Mouse (Mus musculus): ENCODE data around the gene Ttc1. TPM values are rescaled to one million over a fixed set of nuclear protein-coding genes. Genes with fewer than 3 reads are reported as not detected.

The Ttc1 gene
- total RNA-seq (2021), result 53.7 and 55.1 TPM in 2 replicates
- long read RNA-seq, transcript Ttc1-201 (8 exons, 1,438 nt), result major isoform, 69 of 75 reads
- long read RNA-seq, transcript Ttc1-203 (2 exons, 501 nt), result minor isoform, 5 of 75 reads
- long read RNA-seq, partial matches to known transcripts, result 0 of 75 reads
- long read RNA-seq, other reads (novel, unspliced or antisense), result 1 of 75 reads

DNA sequence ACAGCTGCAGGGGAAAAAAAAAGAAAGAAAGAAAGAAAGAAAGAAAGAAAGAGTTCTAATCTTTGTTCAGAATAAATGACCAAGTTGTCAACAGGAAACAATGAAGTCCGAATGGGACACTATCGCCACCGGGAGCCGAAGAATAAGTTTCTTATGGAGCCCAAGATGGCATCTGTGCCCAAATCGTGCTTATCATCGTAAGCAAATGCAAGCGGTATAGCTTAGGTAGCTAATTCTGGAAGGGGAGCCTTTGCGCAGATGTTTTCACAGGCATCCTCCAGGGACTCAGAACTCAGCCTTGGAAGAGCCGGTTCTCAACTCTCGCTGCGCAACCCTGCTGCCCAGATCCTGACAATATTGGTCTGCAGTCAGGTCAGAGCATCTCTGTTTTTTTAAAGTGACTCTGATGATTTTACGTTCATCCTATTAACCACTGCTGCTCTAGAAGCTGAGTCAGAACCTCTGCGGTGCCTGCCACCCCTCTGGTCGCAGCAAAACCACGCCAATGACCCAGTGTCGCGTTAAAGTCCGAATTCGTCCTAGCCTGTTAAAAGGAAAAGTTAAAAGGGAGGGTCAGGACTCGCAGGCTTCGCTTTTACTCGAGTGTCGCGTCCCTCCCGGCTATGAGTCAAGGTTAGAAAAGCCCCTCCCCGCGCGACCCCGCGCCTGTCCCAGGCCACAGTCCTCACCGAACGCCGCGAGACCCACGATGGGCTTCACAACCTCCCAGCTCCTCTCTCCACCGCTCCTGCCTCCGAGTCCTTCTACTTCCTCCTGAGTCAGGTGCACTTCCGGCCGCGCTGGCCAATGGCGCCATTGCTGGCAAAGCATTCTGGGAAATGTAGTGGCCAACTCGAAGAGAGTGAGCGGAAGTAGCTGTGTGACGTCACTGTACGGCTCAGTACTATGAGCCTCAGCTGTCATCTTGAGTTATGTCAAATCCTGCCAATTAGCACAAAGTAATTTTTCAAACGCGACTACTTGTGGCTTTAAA is at the start of gene Ttc1:
Gene Ttc1, minus strand, starts transcription at position 776 of the 994 bp plus-strand sequence.
- DNase-seq, result peak; percentile 95

- no peak for DNase-seq
Observed at GRCm38 (mm10) chr11:43795992-43796391, 48.2 kb upstream of the Ttc1 start.

- no peak for DNase-seq
Observed at GRCm38 (mm10) chr11:43790446-43790845, 42.6 kb upstream of the Ttc1 start.

DNA sequence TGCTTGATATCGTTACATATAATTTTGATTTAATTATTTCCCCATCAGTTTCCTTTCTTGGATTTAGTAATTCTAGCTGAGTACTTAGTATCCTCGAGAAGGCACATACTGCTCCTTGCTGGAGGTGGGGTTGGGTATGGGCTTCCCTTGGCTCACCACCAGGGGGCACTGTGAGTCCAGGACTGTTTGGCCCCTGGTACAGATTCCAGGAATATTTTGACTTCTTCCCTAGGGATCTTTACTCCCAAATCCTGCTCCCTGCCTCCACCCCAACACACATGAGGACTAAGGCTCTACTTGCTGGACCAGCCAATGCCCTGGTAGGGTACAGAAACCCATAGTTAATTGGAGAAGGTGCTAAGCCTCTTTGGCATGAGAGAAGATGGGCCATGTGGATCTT is 36.0 kb upstream of the Ttc1 start:
- DNase-seq, result peak; percentile 83

DNA sequence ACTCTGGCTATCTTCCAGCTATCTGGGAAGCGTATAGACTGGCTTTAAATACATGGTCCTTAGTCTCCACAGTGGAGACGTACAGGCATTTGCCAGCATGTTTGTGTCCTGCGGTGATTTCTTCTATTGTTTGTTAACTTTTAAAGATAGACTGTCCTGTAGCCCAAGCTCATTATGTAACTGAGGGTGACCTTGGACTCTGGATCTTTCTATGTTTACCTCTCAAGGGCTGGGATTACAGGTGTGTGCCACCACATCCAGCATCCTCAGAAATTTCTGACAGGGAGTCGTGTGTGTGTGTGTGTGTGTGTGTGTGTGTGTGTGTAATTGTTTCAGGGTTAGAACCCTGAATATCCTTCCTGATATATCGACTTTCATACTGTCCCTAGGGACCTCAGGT is 35.3 kb upstream of the Ttc1 start:
- DNase-seq, result no peak

DNA sequence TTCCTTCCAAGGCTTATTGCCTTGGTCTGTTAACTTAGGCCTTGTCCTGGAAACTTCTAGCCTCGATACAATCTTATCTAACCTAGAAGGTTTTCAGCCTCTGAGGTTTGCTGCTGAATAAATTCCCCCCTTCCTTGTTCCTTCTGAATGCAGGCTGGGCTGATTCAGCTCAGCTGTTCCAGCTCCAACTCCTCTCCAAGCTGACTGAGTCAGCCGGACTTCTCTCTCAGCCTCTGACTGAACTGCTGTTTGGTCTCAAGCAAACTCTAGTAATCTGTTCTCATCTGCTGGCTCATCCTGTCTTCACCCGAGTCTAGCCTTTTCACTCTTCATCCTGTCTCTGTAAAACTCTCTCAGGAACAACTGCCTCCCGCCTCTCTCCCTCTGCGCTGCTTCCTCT is 31.7 kb upstream of the Ttc1 start:
- no peak for DNase-seq

DNA sequence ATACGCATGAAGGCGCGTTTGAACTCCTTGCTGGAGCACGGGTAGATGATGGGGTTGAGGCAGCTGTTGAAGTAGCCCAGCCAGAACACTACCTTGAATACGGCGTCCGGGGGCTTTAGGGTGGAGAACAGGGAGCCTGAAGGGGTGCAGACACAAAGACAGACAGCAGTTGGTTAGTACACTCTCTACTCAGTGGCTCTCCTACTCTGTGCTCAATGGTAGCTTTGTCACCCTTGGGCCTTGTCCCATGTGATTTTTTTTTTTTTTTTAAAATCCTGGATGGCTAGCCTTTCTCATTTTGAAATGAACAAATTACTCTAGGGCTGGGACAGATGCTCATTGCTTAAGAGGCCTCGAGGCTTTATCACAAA is 28.5 kb upstream of the Ttc1 start:
- DNase-seq, result no peak

DNA sequence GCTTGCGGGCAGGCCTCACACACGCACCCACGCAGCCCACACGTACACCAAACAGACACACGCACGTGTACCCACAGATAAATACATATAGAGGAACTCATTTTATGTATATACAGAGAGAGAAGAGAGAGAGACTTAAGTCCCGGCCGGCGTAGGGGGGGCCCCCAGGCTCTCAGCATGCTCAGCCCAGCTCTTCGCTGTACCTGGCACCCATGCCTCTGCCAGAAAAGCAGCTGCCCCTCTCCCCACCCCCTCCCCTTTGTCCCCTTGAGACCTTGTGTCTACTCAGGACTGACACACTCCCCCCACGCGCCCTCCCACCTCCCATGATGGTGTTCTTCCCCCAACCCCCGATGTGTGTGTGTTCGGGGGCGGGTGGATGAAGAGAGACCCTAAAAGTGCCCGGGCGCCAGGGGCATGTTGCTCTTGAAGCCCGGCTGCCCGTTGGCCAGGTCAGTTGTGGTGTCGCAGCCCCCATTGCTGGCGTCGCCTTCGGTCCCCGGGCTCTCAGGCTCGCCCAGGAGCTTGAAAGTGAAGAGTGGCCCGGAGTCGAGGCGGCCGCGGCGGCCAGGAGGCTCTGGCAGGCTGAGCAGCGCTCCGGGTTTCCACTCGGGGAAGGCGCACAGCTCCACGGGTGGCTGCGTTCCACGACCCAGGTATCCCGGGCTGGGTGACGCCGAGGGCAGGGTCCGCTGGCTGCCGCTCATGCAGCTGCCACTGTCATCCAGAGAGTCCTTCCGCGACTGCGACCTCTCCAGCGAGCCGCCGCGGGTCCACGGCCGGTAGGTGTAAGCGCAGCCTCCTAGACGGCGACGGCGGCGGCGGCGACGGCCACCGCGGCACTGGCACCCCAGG is 27.9 kb upstream of the Ttc1 start:
- DNase-seq, result peak; percentile 31

GRCm38 (mm10) chr11:43773725-43774124 is 25.9 kb upstream of the Ttc1 start:
- no peak for DNase-seq

DNA sequence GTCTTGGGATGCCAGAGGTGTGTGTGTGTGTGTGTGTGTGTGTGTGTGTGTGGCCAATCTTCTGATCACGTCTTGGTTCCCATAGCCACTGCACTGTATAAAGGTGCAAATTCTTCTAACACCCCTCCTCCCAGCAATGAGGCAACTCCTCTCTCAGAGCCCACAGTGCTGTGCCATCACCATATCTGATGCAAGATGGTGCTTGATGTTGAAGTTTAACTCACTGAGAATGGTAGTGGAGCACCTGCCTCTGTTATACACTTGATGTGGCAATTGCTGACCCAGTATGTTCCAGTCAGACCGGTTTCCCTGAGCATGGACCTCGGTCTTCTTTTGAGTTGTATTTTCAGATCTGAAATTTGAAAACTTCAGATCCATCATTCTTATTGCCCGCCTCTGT is 22.3 kb upstream of the Ttc1 start:
- DNase-seq, result no peak

DNA sequence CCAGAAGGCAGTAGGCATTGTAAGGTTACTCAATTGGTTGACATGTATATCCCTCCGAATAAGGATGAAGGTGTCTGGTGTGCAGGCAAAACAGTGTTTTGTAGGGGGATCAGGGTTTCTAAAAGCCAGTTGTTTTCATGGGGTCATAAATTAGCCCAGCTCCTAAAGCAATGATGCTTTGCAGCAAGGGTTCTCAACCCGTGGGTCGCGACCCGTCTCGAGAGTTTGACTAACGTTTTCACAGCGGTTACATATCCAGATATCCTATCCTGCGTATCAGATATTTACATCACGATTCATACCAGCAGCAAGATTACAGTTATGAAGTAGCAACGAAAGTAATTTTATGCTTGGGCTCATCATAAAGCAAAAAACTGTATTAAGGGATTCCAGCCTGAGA is 19.9 kb upstream of the Ttc1 start:
- DNase-seq, result no peak

DNA sequence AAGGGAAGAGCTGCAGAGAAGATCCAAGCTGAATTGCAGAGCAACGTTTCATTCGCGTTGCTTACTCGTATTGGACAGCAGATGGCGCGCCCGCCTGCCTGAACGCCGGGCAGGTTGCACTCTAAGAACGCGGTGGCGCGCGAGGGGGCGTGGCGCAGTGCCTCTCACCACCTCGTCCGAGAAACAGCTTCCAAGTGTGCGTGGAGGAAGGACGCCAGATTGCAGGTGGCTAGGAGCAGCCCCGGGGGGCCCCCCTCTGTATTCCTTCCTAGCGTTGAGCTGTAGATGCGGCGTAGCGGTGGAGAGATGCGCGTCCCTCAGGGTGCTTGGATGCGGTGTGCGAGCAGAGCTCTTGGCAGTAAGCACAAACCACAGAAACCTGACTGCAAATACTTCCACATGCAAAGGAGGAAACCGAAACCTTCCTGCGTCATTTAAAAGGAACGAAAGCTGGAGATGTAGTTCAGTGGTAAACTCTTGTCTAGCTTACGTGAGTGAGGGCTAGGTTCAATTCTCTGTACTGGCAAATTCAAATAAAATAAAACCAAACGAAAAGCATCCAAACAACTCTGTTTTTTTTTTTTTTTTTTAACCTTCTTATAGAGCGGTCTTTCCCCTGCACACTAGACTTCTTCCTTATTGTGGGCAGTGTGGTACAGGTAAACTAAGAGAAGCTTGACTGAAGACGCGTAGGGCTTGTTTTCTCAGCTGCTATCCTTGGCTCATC is 19.3 kb upstream of the Ttc1 start:
- DNase-seq, result peak; percentile 78

DNA sequence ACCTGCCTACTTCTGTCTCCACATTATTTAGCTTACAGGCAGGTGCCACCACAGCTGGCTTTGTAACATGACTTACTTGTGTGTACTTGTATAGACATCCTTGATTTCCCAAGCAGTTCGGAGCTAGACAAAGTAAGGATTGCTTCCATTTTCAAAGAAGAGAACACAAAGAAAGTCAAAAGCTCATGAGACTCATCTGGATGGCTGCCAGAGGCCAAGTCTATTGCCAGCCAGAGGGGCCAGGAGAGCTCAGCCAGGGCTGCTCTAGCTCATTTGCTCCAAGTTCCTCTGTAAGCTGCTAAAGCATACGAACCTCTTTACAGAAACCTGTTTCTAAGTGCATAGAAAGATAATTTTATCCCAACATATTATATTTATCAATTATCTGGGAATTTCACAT is 10.6 kb upstream of the Ttc1 start:
- peak; percentile 10 for DNase-seq

DNA sequence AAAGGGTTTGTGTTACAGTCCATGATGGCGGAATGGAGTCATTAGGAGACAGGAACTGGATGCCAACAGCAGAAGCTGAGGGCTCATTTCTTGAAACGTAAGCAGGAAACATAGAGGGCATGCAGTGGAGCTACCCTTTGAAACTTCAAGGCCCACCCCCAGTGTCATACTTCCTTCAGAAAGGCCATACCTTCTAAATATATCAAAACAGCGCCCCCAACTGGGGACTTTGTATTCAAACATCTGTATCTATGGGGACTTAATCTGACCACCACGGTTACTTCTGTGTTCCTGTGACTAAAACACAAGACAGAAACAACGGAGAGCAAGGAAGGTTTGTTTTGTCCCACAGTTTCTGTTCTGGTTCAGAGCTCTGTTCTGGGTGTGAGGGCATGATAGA is 7.6 kb upstream of the Ttc1 start:
- no peak for DNase-seq

- no peak for DNase-seq
Observed at GRCm38 (mm10) chr11:43754568-43754967, 6.8 kb upstream of the Ttc1 start.

- DNase-seq, result no peak
Observed at GRCm38 (mm10) chr11:43751542-43751941, 3.7 kb upstream of the Ttc1 start.

- DNase-seq, result no peak
Observed at GRCm38 (mm10) chr11:43728737-43729301, 19.0 kb downstream of the Ttc1 start.

- DNase-seq, result no peak
Observed at GRCm38 (mm10) chr11:43727796-43728195, 20.0 kb downstream of the Ttc1 start.

GRCm38 (mm10) chr11:43723411-43723810 is 24.4 kb downstream of the Ttc1 start:
- no peak for DNase-seq

DNA sequence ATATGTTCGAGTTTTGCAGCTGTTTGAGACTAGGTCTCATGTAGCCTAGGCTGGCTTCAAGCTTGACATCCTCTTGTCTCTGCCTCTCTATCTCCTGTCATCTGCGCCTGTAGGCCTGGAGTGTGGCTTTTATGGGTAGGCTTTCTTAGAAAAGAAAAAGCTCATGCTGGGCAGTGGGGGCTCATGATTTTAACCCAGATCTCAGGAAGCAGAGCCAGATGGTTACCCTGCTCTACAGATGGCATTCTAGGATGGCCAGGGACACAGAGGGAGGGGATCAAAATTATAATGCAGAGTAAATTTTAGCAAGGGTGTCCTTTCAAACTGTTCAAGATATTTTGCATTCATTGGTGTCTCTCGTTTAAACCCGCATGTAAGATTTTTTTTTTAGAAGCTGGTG is 35.6 kb downstream of the Ttc1 start:
- no peak for DNase-seq

GRCm38 (mm10) chr11:43708409-43708808 is 39.4 kb downstream of the Ttc1 start:
- no peak for DNase-seq

DNA sequence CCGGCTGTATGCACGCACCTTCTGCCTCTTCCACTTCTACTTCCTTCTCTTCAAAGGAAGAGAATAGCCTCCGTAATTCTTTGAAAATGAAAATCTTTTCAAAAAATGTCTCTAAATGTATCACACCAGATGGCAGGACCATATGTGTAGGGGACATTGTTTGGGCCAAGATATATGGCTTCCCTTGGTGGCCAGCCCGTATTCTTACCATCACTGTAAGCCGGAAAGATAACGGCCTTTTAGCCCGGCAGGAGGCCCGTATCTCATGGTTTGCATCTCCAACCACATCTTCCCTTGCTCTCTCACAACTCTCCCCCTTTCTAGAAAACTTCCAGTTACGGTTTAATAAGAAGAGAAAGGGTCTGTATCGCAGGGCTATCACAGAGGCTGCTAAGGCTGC is 42.1 kb downstream of the Ttc1 start:
- DNase-seq, result no peak
